Mouse (Mus musculus): Measurements from ENCODE around the gene Gm2075.
"Not testable (repeated sequence)": the region's sequence is repeated elsewhere in the genome, so short reads cannot be mapped to it uniquely, and the experiment has no call there.

The Gm2075 gene

DNA sequence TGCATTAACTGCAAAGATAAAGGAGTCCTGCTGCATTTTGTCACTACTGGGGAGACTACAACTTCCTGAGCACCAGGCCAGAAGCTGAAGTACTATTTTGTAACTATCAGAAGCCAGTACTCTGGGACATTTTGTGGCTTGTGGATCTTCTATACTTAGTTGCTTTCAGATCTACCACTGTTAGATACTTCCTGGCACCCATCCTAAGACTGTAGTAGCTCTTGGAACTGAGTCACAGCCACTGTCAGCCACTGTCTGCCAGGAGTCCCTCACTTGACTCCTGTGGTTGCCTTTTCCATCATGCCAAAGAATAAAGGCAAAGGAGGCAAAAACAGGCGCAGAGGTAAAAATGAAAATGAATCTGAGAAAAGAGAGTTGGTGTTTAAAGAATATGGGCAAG, at the start of gene Gm2075:
Gene Gm2075 (plus strand): TSS at position 301 of the 400 bp plus-strand sequence.
- not testable (repeated sequence) for DNase-seq

DNA sequence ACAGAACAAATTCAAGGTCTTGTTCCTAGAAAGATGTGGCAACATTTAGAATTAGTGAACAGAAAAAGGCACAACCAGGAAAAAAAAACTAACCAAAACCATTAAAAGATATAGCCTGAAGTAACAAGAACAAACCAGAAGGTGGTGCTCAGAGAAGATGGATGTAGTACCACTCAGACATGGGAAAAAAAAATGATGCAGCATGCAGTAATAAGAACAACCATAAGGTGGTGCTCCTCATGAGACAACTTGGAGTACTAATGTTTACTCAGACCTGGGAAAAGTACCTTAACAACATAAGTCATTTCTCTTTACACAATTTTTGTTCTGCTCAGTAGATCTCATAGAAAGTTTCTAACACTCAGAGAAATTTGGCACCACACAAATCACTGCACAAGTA, 27.6 kb upstream of the Gm2075 start:
- DNase-seq = not testable (repeated sequence)

DNA sequence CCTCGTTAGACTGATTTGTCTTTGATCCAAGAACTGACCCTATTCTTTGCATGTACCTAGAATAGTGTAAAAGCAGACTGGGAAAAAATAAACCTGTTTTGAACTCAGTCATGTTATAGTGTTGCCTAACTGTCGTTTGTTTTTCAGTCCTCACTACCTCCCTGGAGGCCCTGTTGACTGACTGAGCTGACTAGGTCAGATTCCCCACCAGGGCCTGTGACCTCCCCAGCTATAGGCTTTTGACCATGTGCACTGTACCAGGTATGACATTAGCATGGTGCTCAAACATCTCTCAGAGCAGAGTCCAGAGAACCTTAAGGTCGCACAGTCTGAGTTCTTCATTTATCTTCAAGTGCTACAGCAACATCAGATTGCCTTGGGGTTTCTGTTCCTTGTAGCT, 7.5 kb upstream of the Gm2075 start:
- not testable (repeated sequence) for DNase-seq

DNA sequence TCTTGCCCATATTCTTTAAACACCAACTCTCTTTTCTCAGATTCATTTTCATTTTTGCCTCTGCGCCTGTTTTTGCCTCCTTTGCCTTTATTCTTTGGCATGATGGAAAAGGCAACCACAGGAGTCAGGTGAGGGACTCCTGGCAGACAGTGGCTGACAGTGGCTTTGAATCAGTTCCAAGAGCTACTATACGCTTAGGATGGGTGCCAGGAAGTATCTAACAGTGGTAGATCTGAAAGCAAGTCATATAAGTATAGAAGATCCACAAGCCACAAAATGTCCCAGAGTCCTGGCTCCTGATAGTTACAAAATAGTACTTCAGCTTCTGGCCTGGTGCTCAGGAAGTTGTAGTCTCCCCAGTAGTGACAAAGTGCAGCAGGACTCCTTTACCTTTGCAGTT, 7.0 kb downstream of the Gm2075 start, which contains the start of gene Gm6803:
Gene Gm6803 (minus strand): TSS at position 101 of the 400 bp plus-strand sequence.
- DNase-seq = not testable (repeated sequence)

DNA sequence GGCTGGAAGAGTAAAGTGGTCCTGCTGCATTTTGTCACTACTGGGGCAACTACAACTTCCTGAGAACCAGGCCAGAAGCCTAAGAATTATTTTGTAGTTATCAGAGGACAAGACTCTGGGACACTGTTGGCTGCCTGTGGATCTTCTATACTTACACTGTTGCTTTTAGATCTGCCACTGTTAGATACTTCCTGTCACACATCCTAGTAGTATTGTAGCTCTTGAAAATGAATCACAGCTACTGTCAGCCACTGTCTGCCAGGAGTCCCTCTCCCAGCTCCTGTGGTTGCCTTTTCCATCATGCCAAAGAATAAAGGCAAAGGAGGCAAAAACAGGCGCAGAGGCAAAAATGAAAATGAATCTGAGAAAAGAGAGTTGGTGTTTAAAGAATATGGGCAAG, 15.1 kb downstream of the Gm2075 start, which contains the start of gene Gm2056:
Gene Gm2056 (plus strand): TSS at position 301 of the 400 bp plus-strand sequence.
- not testable (repeated sequence) for DNase-seq

DNA sequence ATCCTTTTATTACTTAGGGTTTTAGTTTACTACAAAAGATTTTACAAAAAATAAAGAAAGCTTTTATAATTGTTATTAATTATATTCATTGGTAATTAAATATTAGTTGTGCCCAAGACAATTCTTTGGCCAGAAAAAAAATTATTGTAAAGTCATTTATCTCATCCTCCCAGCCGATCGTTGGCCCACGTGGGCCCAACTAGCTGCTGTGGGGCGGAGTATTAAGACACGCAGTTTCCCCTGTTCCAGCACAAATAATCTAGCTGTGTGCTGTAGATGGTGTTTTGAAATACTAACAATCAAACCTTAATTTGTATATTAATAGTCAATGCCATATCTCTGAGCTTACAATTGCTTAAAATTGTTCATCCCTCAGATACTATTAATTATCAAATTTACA, 20.6 kb downstream of the Gm2075 start:
- not testable (repeated sequence) for DNase-seq

DNA sequence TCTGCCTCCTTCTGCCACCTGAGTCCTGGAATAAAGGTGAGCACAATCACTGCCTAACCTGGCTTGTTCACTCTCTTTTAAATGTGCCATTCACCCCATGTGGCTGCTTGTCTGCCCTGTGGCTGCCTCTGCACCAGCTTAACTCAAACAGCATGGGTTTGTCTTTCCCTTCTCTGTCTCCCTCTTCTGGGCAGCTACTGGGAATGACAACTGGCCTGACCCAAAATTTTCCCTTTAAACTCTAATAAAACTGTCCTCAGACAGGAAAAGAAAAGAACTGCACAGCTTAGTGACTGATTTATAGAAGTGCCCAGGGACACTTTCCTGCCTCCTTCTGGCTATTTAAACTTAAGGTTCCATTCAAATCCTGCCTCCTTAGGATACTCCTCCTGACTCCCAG, 27.4 kb downstream of the Gm2075 start:
- DNase-seq = not testable (repeated sequence)

DNA sequence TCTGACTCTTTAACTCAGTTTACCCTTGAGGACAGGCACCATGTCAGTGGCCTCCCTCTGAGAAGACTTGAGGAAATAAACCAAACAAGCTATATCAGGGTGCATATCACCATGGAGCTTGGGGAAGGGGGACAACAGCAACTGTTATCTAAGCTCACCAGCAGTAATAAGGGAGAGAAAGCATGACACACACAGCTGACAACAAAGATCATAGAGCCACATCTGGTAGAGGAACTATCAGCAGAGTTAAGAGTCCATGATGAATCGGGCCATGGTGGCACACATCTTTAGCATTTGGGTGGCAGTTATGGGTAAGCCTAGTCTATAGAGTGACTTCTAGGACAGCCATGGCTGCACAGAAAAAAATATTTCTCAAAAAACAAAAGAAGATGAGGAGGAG, 28.1 kb downstream of the Gm2075 start:
- not testable (repeated sequence) for DNase-seq

DNA sequence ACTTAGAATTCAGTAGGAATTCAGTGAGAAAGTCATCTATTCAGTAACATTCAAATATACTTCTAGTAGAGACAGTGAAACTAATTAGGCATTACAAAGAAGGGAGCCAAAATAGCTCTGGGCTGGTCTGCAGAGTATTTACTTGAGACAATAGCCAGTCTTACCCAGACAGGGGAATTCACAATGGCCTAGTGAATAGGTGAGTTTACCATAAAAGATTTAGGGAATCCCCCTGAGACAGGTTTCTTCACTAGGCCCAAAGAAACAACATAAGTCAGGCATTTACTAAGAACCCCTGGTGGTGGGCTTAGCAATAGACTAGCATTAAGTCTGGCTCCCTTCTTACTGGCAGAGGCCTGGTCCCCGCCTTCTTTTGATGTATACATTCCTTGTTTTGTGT, 33.6 kb downstream of the Gm2075 start:
- DNase-seq = not testable (repeated sequence)
